Mouse (Mus musculus): ENCODE results near the gene Extl1. TPM values are rescaled to one million over a fixed set of nuclear protein-coding genes. Genes with fewer than 3 reads are reported as not detected.

Gene Extl1
- polyA plus RNA-seq, 1 experiment, result not detected

DNA sequence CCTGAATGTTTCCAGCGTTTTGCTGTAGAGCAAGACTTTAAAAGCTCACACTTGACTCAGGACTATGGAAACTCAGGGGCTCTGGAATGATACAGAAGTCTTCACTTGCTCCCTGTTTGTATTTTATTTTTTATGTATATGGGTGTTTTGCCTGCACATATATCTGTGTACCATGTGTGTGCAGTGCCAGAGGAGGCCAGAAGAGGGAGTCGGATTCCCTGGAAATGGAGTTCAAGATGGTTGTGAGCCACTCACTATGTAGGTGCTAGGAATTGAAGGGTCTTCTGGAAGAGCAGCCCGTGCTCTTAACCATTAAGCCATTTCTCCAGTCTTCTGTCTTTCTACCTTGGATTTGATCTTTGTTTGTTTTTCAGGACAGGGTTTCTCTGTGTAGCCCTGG, 62.1 kb downstream of the Extl1 start:
- H3K4me1 ChIP-seq, result 0 out of 2 replicates have a peak, but pooled peaks cover 3% of the 10 kb centered on the region
- H3K9me3 ChIP-seq, result peaks cover 2% of the 10 kb centered on the region; the same call in 1 of the 2 replicates
- H3K4me3 ChIP-seq (replicated peaks), result no peak overlapping the region

GRCm38 (mm10) chr4:134319674-134320073, 64.0 kb downstream of the Extl1 start:
- Histone ChIP-seq H3K4me3 (replicated peaks) (no peak overlapping the region), H3K27me3 (replicated peaks) (peaks cover 49% of the 10 kb centered on the region), H3K4me1 (0 out of 2 replicates have a peak, but pooled peaks cover 3% of the 10 kb centered on the region)

More for the DNA sequence above, 62.1 kb downstream of the Extl1 start:
- H3K27me3 ChIP-seq (replicated peaks), result peaks cover 51% of the 10 kb centered on the region
- H3K36me3 ChIP-seq (replicated peaks; ENCODE audit: low read length), result no peaks in the 10 kb centered on the region
- TF ChIP-seq GATA1 (IDR thresholded peaks at IDR 0.05; ENCODE audit: borderline replicate concordance, low read length) (no peak), FLI1 (IDR thresholded peaks at IDR 0.05; ENCODE audit: low read length) (no peak)

GRCm38 (mm10) chr4:134319074-134319473, 64.6 kb downstream of the Extl1 start:
- H3K36me3 ChIP-seq (replicated peaks; ENCODE audit: low read length), result no peaks in the 10 kb centered on the region
- H3K4me3 ChIP-seq (replicated peaks), result no peak overlapping the region
- H3K9me3 ChIP-seq, result peaks cover 2% of the 10 kb centered on the region; the same call in 1 of the 2 replicates
- H3K27me3 ChIP-seq (replicated peaks), result peaks cover 46% of the 10 kb centered on the region
- TF ChIP-seq FLI1 (IDR thresholded peaks at IDR 0.05; ENCODE audit: low read length) (no peak), GATA1 (IDR thresholded peaks at IDR 0.05; ENCODE audit: borderline replicate concordance, low read length) (no peak)
- 0 out of 2 replicates have a peak, but pooled peaks cover 3% of the 10 kb centered on the region for H3K4me1 ChIP-seq

More at GRCm38 (mm10) chr4:134319674-134320073, 64.0 kb downstream of the Extl1 start:
- peaks cover 2% of the 10 kb centered on the region; the same call in 1 of the 2 replicates for H3K9me3 ChIP-seq
- H3K36me3 ChIP-seq (replicated peaks; ENCODE audit: low read length), result no peaks in the 10 kb centered on the region
- TF ChIP-seq GATA1 (IDR thresholded peaks at IDR 0.05; ENCODE audit: borderline replicate concordance, low read length), result no peak
- no peak for TF ChIP-seq FLI1 (IDR thresholded peaks at IDR 0.05; ENCODE audit: low read length)

DNA sequence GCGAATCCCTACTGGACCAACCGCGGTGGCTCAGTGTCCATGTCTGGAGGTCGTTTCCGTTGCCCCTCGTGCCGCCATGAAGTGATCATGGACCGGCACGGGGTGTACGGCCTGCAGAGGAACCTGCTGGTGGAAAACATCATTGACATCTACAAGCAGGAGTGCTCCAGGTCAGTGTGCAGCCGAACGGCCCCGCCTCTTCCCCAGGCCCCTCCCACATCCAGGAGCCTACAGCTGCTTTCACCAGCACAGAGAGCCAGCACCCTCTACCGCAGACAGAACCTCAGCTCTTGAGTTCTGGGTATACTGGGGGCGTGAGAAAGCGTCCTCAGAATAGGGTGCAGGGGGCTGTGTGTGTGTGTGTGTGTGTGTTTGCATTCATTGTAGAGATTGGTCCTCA, 67.3 kb downstream of the Extl1 start:
- Histone ChIP-seq H3K9me3 (peaks cover 7% of the 10 kb centered on the region), H3K4me1 (0 out of 2 replicates have a peak, but pooled peaks cover 3% of the 10 kb centered on the region), H3K36me3 (replicated peaks; ENCODE audit: low read length) (no peaks in the 10 kb centered on the region), H3K4me3 (replicated peaks) (no peak overlapping the region), H3K27me3 (replicated peaks) (peaks cover 43% of the 10 kb centered on the region)
- TF ChIP-seq FLI1 (IDR thresholded peaks at IDR 0.05; ENCODE audit: low read length) (no peak), GATA1 (IDR thresholded peaks at IDR 0.05; ENCODE audit: borderline replicate concordance, low read length) (no peak)

- Histone ChIP-seq H3K27me3 (replicated peaks) (peaks cover 42% of the 10 kb centered on the region), H3K36me3 (replicated peaks; ENCODE audit: low read length) (no peaks in the 10 kb centered on the region), H3K4me1 (0 out of 2 replicates have a peak, but pooled peaks cover 3% of the 10 kb centered on the region), H3K9me3 (peaks cover 7% of the 10 kb centered on the region), H3K4me3 (replicated peaks) (no peak overlapping the region)
- TF ChIP-seq FLI1 (IDR thresholded peaks at IDR 0.05; ENCODE audit: low read length) (no peak), GATA1 (IDR thresholded peaks at IDR 0.05; ENCODE audit: borderline replicate concordance, low read length) (no peak)
These were observed 68.2 kb downstream of the Extl1 start for GRCm38 (mm10) chr4:134315470-134315869.

DNA sequence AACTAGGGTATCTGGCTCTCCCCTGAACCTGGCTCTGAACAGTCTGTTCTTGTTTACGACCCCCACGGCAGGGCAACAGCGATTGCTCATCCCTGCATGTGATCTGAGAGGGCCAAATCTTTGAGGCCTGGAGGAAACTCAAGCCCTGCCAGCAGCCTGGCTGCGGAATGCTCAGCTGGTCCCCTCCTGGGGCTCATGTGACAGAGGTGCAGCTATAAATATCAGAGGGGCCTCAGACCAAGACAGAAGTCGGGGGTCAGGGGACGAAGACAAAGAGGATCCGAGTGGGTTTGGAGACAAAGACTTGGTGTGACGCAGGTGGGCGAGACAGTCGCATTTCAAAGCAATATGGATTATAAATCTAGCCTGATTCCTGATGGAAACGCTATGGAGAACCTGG, 68.8 kb downstream of the Extl1 start, which contains the start of gene Trim63:
Gene Trim63 (plus strand): TSS at position 245 of the 400 bp plus-strand sequence.
- Histone ChIP-seq H3K36me3 (replicated peaks; ENCODE audit: low read length) (no peaks in the 10 kb centered on the region), H3K4me1 (0 out of 2 replicates have a peak, but pooled peaks cover 3% of the 10 kb centered on the region), H3K9me3 (peaks cover 7% of the 10 kb centered on the region), H3K4me3 (replicated peaks) (no peak within 1 kb of the TSS), H3K27me3 (replicated peaks) (peaks cover 46% of the 10 kb centered on the region)
- TF ChIP-seq FLI1 (IDR thresholded peaks at IDR 0.05; ENCODE audit: low read length) (no peak), GATA1 (IDR thresholded peaks at IDR 0.05; ENCODE audit: borderline replicate concordance, low read length) (no peak)

DNA sequence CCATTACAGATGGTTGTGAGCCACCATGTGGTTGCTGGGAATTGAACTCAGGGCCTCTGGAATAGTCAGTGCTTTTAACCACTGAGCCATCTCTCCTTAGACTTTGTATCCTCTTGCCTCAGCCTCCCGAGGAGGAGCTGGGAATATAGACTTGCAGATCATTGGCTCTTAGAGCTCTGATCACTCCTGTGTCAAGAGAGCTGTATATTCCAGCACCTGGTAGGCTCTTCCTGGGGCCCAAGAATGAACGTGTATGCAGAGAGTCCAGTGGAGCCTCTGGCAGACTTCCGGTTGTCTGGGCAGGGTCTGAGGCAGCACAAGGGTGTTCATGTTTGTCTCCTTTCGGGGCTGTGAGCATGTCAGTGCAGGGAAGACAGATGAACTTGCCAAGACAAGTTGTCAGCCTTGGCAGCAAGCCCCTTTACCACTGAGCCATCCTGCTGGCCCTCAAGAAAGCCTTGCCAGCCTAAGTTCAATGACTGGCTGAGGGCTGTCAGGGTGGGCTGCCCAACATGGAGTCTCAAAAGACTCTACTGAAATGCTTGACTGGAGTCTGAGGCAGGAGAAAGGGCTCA, 69.5 kb downstream of the Extl1 start:
- no peak for TF ChIP-seq GATA1 (IDR thresholded peaks at IDR 0.05; ENCODE audit: borderline replicate concordance, low read length)
- Histone ChIP-seq H3K4me3 (replicated peaks) (no peak overlapping the region), H3K27me3 (replicated peaks) (peaks cover 42% of the 10 kb centered on the region), H3K36me3 (replicated peaks; ENCODE audit: low read length) (no peaks in the 10 kb centered on the region), H3K4me1 (0 out of 2 replicates have a peak, but pooled peaks cover 3% of the 10 kb centered on the region), H3K9me3 (peaks cover 7% of the 10 kb centered on the region)

DNA sequence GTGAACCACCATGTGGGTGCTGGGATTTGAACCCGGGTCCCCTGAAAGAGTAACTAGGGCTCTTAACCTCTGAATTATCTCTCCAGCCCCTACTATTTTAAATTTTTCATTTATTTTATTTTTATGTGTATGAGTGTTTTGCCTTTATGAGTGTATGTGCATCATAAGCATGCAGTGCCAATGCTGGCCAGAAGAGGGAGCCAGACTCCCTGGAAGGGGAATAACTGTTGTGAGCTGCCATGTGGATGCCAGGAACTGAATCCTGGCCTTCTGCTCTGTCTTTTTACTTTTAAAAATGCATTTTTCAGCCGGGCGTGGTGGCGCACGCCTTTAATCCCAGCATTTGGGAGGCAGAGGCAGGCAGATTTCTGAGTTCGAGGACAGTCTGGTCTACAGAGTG, 70.7 kb downstream of the Extl1 start:
- Histone ChIP-seq H3K27me3 (replicated peaks) (peaks cover 38% of the 10 kb centered on the region), H3K4me3 (replicated peaks) (no peak overlapping the region), H3K36me3 (replicated peaks; ENCODE audit: low read length) (no peaks in the 10 kb centered on the region), H3K4me1 (peaks cover 4% of the 10 kb centered on the region; the same call in 1 of the 2 replicates), H3K9me3 (peaks cover 7% of the 10 kb centered on the region)
- TF ChIP-seq GATA1 (IDR thresholded peaks at IDR 0.05; ENCODE audit: borderline replicate concordance, low read length) (no peak), FLI1 (IDR thresholded peaks at IDR 0.05; ENCODE audit: low read length) (no peak)

DNA sequence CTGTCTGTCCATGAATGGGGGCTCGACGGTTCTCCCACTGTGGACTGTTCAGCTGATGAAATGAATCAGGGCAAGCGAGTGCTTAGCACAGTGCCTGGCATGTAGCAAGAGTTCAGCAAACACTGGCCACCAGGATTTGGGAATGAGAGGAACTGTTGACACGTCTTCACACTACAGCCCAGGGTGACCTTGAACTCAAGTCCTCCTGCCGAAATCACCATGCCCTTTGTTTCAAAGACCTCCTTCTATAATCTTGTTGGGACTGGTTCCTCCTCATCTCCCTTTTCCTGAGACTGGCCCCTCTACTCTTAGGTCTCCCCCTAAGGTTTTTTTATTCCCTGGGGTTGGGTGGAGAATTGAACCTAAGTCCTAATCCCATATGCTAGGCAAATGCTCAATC, 71.3 kb downstream of the Extl1 start:
- TF ChIP-seq GATA1 (IDR thresholded peaks at IDR 0.05; ENCODE audit: borderline replicate concordance, low read length) (no peak), FLI1 (IDR thresholded peaks at IDR 0.05; ENCODE audit: low read length) (no peak)
- H3K4me1 ChIP-seq, result peaks cover 7% of the 10 kb centered on the region
- peaks cover 35% of the 10 kb centered on the region for H3K27me3 ChIP-seq (replicated peaks)
- peaks cover 7% of the 10 kb centered on the region for H3K9me3 ChIP-seq
- no peaks in the 10 kb centered on the region for H3K36me3 ChIP-seq (replicated peaks; ENCODE audit: low read length)
- no peak overlapping the region for H3K4me3 ChIP-seq (replicated peaks)

DNA sequence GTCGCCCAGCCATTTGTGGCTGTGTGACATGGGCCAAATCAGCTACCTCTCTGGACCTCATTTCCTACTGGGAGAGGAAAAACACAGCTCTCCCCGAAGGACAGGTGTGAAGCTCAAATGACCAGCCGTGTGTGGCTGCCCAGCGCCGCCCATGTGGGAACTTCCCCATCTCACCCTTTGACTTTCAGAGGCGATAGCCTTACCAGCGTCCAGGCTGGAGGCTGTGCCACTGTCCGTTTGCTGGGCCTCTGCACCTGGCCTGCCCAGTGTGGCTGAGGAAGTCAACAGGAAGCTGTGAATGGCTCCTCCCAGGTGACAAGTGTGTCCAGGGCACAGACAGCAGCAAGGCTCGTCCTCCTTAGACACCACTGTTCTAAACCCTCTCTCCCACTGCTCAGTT, 71.9 kb downstream of the Extl1 start:
- peaks cover 10% of the 10 kb centered on the region for H3K4me1 ChIP-seq
- TF ChIP-seq GATA1 (IDR thresholded peaks at IDR 0.05; ENCODE audit: borderline replicate concordance, low read length), result no peak
- H3K36me3 ChIP-seq (replicated peaks; ENCODE audit: low read length), result no peaks in the 10 kb centered on the region
- H3K9me3 ChIP-seq, result peaks cover 7% of the 10 kb centered on the region
- no peak overlapping the region for H3K4me3 ChIP-seq (replicated peaks)
- peaks cover 32% of the 10 kb centered on the region for H3K27me3 ChIP-seq (replicated peaks)

Data from megakaryocyte, embryonic 14.5 days (primary cell).